Mouse (Mus musculus): ENCODE measurements around the gene 4930442H23Rik. TPM values are rescaled to one million over a fixed set of nuclear protein-coding genes. Genes with fewer than 3 reads are reported as not detected.

4930442H23Rik gene
- total RNA-seq, 4 experiments from 2014 or later, result not detected

Other genes with a start within 250 kb of the 4930442H23Rik start
- 100 to 1,000 TPM; 130 to 139 (median 135) TPM for gene Gng7, start 168.9 kb downstream of the 4930442H23Rik start, total RNA-seq (2022)
- 10 to 100 TPM; 88.3 to 96.9 (median 90.2) TPM for gene Diras1, start 158.2 kb downstream of the 4930442H23Rik start, total RNA-seq (2022)
- 10 to 100 TPM; 55.5 to 60.8 (median 60.0) TPM for gene Slc39a3, start 146.4 kb downstream of the 4930442H23Rik start, total RNA-seq (2022)
- 100 to 1,000 TPM; 165 to 175 (median 172) TPM for gene Sgta, start 123.7 kb downstream of the 4930442H23Rik start, total RNA-seq (2022)
- 10 to 100 TPM; 44.5 to 55.0 (median 46.5) TPM for gene Thop1, start 113.8 kb downstream of the 4930442H23Rik start, total RNA-seq (2022)
- gene Creb3l3, start 85.0 kb downstream of the 4930442H23Rik start, total RNA-seq (2022), result under 1 TPM; 0.19 to 0.80 (median 0.68) TPM
- gene Map2k2, start 77.9 kb downstream of the 4930442H23Rik start, total RNA-seq (2022), result 100 to 1,000 TPM; 131 to 151 (median 135) TPM
- gene Zbtb7a, start 48.6 kb downstream of the 4930442H23Rik start, total RNA-seq (2022), result 100 to 1,000 TPM in 3 of 4 experiments, 10 to 100 TPM in 1; 94.8 to 118 (median 103) TPM
- gene Pias4, start 15.9 kb downstream of the 4930442H23Rik start, total RNA-seq (2022), result 10 to 100 TPM; 27.0 to 35.1 (median 31.7) TPM
- gene Eef2, start 7.2 kb downstream of the 4930442H23Rik start, total RNA-seq (2022), result 100 to 1,000 TPM; 820 to 960 (median 855) TPM
- gene Dapk3, start 844 bp downstream of the 4930442H23Rik start, total RNA-seq (2022), result 10 to 100 TPM; 57.1 to 69.8 (median 65.7) TPM
- gene Nmrk2, start 18.2 kb upstream of the 4930442H23Rik start, total RNA-seq (2022), result under 1 TPM in 1 of 4 experiments, not detected in 3; 0.57 TPM
- gene Atcay, start 47.0 kb upstream of the 4930442H23Rik start, total RNA-seq (2022), result 100 to 1,000 TPM; 135 to 167 (median 145) TPM
- 10 to 100 TPM; 59.3 to 81.0 (median 65.3) TPM for gene Zfr2, start 49.3 kb upstream of the 4930442H23Rik start, total RNA-seq (2022)
- 100 to 1,000 TPM; 208 to 230 (median 216) TPM for gene Matk, start 69.1 kb upstream of the 4930442H23Rik start, total RNA-seq (2022)
- gene Mrpl54, start 83.1 kb upstream of the 4930442H23Rik start, total RNA-seq (2022), result 10 to 100 TPM; 32.5 to 49.5 (median 40.8) TPM
- gene Apba3, start 83.1 kb upstream of the 4930442H23Rik start, total RNA-seq (2022), result 10 to 100 TPM; 32.0 to 45.0 (median 39.1) TPM
- gene Tjp3, start 107.7 kb upstream of the 4930442H23Rik start, total RNA-seq (2022), result 1 to 10 TPM in 2 of 4 experiments, under 1 TPM in 2; 0.73 to 1.2 (median 0.90) TPM
- gene Pip5k1c, start 109.1 kb upstream of the 4930442H23Rik start, total RNA-seq (2022), result 100 to 1,000 TPM; 267 to 303 (median 296) TPM
- 10 to 100 TPM; 28.2 to 31.3 (median 30.2) TPM for gene Cactin, start 137.3 kb upstream of the 4930442H23Rik start, total RNA-seq (2022)
- gene Tbxa2r, start 144.9 kb upstream of the 4930442H23Rik start, total RNA-seq (2022), result 1 to 10 TPM; 1.1 to 1.4 (median 1.4) TPM
- 1 to 10 TPM; 1.3 to 2.2 (median 1.7) TPM for gene Gipc3, start 159.4 kb upstream of the 4930442H23Rik start, total RNA-seq (2022)
- 10 to 100 TPM; 32.5 to 37.1 (median 32.9) TPM for gene Hmg20b, start 166.6 kb upstream of the 4930442H23Rik start, total RNA-seq (2022)
- gene Mfsd12, start 173.6 kb upstream of the 4930442H23Rik start, total RNA-seq (2022), result 10 to 100 TPM; 40.7 to 46.7 (median 43.6) TPM
- 1 to 10 TPM; 1.0 to 3.2 (median 1.4) TPM for gene 4930404N11Rik, start 182.0 kb upstream of the 4930442H23Rik start, total RNA-seq (2022)
- 10 to 100 TPM; 64.6 to 72.1 (median 67.2) TPM for gene Fzr1, start 194.7 kb upstream of the 4930442H23Rik start, total RNA-seq (2022)
- gene Dohh, start 200.6 kb upstream of the 4930442H23Rik start, total RNA-seq (2022), result 10 to 100 TPM; 64.3 to 78.5 (median 72.6) TPM
- gene Gm48551, start 200.6 kb upstream of the 4930442H23Rik start, total RNA-seq (2022), result 1 to 10 TPM; 2.7 to 5.5 (median 4.5) TPM
- 1 to 10 TPM; 2.9 to 9.7 (median 4.2) TPM for gene Gm48552, start 205.2 kb upstream of the 4930442H23Rik start, total RNA-seq (2022)
- 1 to 10 TPM; 1.3 to 1.7 (median 1.4) TPM for gene Smim24, start 209.2 kb upstream of the 4930442H23Rik start, total RNA-seq (2022)

Data from layer of hippocampus, adult 8-10 months (tissue).